Mouse (Mus musculus) midbrain, embryonic 15.5 days (tissue): ENCODE measurements at regions not wholly inside any gene's neighbourhood (a gene's known extent, or its start where the extent isn't known, plus 50 kb on each side); places are given as distances from the start of the nearest gene placed in this dataset.

ENCODE experiments used
- ATAC-seq: fragments of 200-750 bp; cut with Nextera tagmentation; replicated peaks from 2 replicates; pipeline ENCODE4 v1.8.0; 2017; ENCODE audit warnings: moderate TSS enrichment
- H3K27ac ChIP-seq: fragments of 300-500 bp; sonication (generic); 2 replicates; pipeline ENCODE4 v1.5.1; 2015; ENCODE audit warnings: mild to moderate bottlenecking, inconsistent platforms
- H3K27me3 ChIP-seq: fragments of 300-500 bp; sonication (generic); replicated peaks from 2 replicates; pipeline ENCODE4 v1.6.1; 2015; ENCODE audit warnings: inconsistent platforms
- H3K36me3 ChIP-seq: fragments of 300-500 bp; sonication (generic); replicated peaks from 2 replicates; pipeline ENCODE4 v1.6.1; 2015; ENCODE audit warnings: inconsistent platforms
- H3K4me1 ChIP-seq: fragments of 300-500 bp; sonication (generic); 2 replicates; pipeline ENCODE4 v1.6.1; 2015; ENCODE audit warnings: inconsistent platforms
- H3K4me2 ChIP-seq: fragments of 300-500 bp; sonication (generic); 2 replicates; pipeline ENCODE4 v1.6.1; 2015; ENCODE audit warnings: inconsistent platforms, mild to moderate bottlenecking, moderate library complexity
- H3K4me3 ChIP-seq: fragments of 300-500 bp; sonication (generic); 2 replicates; pipeline ENCODE4 v1.5.1; 2015; ENCODE audit warnings: mild to moderate bottlenecking, inconsistent platforms
- H3K9ac ChIP-seq: fragments of 300-500 bp; sonication (generic); 2 replicates; pipeline ENCODE4 v1.6.1; 2015; ENCODE audit warnings: mild to moderate bottlenecking, inconsistent platforms
- H3K9me3 ChIP-seq: fragments of 300-500 bp; sonication (generic); 2 replicates; pipeline ENCODE4 v1.6.1; 2016; ENCODE audit warnings: inconsistent platforms
- WGBS: fragments of 180-500 bp; shearing (Covaris S2); methylation state at CpG from one replicate; pipeline ENCODE4 v1.1.7; 2015; ENCODE audit warnings: mixed read lengths; 5-methylcytosine and 5-hydroxymethylcytosine counted together

DNA sequence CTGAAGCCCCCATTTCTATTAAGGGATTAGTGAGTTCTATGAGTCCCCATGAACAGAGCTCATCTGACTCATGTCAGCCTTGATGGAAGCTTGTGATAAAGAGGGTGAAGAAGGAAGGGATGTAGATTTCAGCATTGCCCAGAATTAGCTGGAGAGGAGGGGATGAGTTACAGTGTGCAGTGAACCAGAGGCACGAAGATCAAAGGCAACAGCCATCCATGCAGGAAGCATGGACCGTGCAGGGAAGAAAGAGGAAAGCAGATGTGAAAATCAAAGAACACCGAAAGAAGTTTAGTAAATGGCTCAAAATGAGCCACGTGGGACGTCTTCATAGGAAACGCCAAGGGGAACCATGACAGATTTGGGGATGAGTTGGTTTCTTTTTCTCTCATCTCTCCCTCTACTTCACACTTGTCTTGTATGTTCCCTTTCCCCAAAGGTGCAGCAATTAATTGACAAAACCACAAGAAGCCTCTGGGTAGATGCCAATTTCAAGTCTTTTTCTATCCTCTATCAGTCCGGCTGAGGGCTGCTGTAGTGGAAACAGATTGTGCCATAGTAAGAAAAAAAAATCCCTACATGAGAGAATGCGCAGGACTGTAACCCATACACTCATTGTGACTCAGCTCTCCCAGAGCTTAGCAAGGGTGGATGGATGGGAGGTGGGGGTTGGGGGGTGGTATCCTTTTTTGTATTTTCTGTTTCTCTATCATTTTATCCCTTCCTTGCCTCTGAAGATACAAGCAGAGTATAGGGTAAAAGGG is 243.7 kb upstream of the Spag17 start:
- Histone ChIP-seq H3K9ac (no peak overlapping the region), H3K27ac (no peak overlapping the region), H3K36me3 (no peaks in the 10 kb centered on the region), H3K27me3 (no peaks in the 10 kb centered on the region), H3K9me3 (no peaks in the 10 kb centered on the region), H3K4me2 (no peak overlapping the region), H3K4me1 (no peaks in the 10 kb centered on the region), H3K4me3 (no peak overlapping the region)
- WGBS: 41% methylated on average over 8 of the region's 8 CpGs
- peak; percentile 70 for ATAC-seq

DNA sequence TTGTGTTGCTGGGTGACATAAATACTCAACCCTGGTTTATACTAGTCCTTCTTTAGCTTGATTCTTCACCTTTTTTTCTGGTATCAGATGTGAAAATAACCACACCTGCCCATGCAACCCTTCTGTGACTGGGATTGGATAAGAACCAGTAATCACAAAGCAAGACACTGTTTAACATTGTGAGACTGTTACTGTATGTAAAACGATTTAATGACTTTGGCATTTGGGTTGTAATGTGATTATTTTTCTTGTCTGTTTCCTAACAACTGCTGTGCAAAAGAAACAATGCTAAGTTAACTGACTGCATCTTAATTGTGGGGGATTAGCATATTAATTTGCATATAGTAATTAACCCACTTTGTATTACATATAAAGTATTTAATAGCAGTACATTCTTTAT is 240.3 kb upstream of the Spag17 start:
- no peak overlapping the region for H3K27ac ChIP-seq
- no peaks in the 10 kb centered on the region for H3K27me3 ChIP-seq
- no peak overlapping the region for H3K4me3 ChIP-seq
- H3K4me2 ChIP-seq: no peak overlapping the region
- ATAC-seq: no peak
- H3K9ac ChIP-seq: no peak overlapping the region
- H3K4me1 ChIP-seq: no peaks in the 10 kb centered on the region
- H3K36me3 ChIP-seq: no peaks in the 10 kb centered on the region
- H3K9me3 ChIP-seq: no peaks in the 10 kb centered on the region
- 73% methylated on average over 1 of the region's 1 CpGs for WGBS

DNA sequence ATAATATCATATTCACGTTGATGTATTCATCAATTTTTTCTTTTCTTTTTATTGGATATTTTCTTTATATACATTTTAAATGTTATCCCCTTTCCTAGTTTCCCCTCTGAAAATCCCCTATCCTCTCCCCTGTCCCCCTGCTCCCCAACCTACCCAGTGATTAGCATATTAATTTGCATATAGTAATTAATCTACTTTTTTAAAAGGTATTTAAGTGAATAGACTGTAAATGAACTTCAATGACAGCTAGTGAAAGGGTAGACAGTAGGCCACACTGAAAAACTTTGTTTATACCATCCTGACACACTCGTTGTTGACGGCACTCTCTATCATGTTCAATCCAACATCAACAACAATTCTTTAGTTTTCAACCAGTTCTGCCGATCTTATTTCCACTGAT is 239.9 kb upstream of the Spag17 start:
- H3K4me3 ChIP-seq: no peak overlapping the region
- H3K27me3 ChIP-seq: no peaks in the 10 kb centered on the region
- 83% methylated on average over 4 of the region's 4 CpGs for WGBS
- H3K4me1 ChIP-seq: no peaks in the 10 kb centered on the region
- H3K4me2 ChIP-seq: no peak overlapping the region
- ATAC-seq: no peak
- H3K9ac ChIP-seq: no peak overlapping the region
- no peaks in the 10 kb centered on the region for H3K36me3 ChIP-seq
- no peaks in the 10 kb centered on the region for H3K9me3 ChIP-seq
- no peak overlapping the region for H3K27ac ChIP-seq

DNA sequence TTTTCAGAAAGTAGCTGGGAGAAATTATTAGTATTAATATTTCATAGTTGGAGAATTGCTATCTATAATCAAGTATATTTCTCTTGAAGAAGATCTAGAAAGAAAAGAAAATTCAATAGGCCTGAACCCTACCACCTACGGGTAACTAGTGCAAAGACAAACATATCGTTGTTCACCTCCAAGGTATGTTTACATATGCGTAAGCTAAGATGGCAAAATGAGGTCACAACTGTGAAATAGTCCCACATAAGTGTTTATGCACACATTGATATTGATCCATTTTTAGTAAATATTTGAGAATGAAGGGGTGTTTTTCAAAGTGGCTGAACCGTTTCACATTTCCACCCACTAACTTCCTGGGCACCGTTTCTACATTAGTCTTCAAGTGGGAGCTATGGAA is 227.6 kb upstream of the Spag17 start:
- Histone ChIP-seq H3K36me3 (no peaks in the 10 kb centered on the region), H3K4me3 (no peak overlapping the region), H3K9ac (no peak overlapping the region), H3K9me3 (no peaks in the 10 kb centered on the region), H3K27me3 (no peaks in the 10 kb centered on the region), H3K4me1 (no peaks in the 10 kb centered on the region), H3K27ac (no peak overlapping the region), H3K4me2 (no peak overlapping the region)
- WGBS: 92% methylated on average over 5 of the region's 5 CpGs
- no peak for ATAC-seq

DNA sequence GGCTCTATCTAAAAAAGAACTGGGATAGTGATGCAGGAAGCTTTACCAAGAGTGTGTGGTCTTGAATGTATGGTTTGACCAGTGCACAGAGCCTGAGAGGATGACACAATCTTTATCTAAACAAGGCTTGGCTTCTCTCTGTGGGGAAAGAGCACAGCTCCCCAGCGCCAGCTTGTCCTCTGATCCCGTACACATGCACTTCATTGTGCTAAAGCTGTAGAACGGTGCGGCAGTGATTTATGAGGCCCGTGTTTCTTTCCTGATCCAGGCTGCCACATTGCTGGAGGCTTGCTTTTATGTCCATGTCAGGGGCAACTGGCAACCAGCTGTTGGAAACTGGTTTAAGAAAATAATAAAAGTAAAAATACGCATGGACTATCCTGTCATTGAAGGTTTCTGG is 221.4 kb upstream of the Spag17 start:
- no peaks in the 10 kb centered on the region for H3K4me1 ChIP-seq
- no peak for ATAC-seq
- whole genome bisulfite sequencing: 86% methylated on average over 6 of the region's 6 CpGs

DNA sequence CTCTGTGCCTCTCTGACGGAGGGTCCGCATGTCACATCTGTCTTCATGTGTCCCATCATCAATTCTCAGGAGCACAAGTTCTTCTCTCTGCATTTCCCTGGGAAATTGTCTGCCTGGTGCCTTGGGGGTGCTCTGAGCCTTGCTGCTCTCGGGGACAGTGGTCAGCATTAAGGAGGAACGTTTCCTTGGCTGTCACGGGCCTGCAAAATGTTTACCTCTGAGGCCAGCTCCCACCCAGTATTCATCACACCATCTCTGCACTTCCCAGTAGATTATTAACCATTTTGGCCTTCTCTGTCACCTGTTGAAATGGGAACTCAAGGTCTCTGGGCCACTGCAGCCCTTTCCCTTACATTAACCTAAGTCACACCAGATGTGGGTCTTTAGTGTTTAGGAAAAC is 219.8 kb upstream of the Spag17 start:
- no peak overlapping the region for H3K4me2 ChIP-seq
- WGBS: 87% methylated on average over 5 of the region's 5 CpGs

More for the DNA sequence above, 221.4 kb upstream of the Spag17 start:
- H3K36me3 ChIP-seq: no peaks in the 10 kb centered on the region
- H3K9me3 ChIP-seq: no peaks in the 10 kb centered on the region
- no peak overlapping the region for H3K4me3 ChIP-seq
- H3K4me2 ChIP-seq: no peak overlapping the region
- no peak overlapping the region for H3K27ac ChIP-seq
- no peak overlapping the region for H3K9ac ChIP-seq
- H3K27me3 ChIP-seq: no peaks in the 10 kb centered on the region

DNA sequence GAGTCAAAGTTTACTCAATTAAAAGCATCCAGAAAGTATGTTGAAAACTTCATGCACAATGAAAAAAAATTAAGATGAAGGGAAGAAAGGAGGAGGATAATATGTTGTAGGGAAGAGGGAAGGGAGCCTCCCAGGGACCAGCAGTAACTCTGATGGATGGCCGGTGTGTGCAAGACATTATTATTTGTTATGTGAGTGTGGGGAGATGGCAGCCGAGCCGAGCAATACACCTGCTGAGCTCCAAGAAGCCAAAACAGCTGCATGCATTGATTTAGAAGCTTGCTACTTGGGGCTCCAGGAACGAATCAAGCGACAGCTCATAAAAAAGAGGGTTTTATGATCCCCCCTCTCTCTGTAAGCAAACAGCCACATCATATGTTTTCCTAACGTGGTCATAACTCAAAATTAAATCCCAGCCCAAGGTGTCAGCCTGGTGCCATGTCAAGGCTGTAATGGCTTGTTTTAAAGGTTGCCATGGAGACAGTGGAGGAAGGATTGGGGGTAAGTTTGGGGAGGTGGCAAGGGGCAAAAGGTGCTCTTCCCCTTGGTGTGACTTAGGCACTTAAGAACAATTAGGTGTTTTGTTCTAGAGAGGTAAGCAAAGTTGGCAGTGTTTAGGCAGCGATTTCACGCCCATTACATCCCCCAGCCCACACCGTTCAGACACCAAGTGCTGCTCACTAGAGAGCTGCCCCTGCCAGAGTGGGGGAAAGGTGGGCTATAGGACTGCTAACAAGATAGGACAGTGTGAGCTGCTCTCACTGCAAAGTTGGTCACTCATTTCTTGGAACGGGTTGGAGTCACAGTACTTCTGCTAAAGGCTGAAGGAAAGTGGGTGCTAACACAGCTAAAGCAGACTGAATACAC is 219.1 kb upstream of the Spag17 start:
- WGBS: 35% methylated on average over 10 of the region's 10 CpGs
- Histone ChIP-seq H3K9me3 (no peaks in the 10 kb centered on the region), H3K4me1 (no peaks in the 10 kb centered on the region), H3K9ac (no peak overlapping the region), H3K36me3 (no peaks in the 10 kb centered on the region), H3K4me2 (no peak overlapping the region), H3K4me3 (no peak overlapping the region), H3K27me3 (no peaks in the 10 kb centered on the region), H3K27ac (no peak overlapping the region)
- ATAC-seq: no peak

More for the DNA sequence above, 219.8 kb upstream of the Spag17 start:
- Histone ChIP-seq H3K27ac (no peak overlapping the region), H3K4me3 (no peak overlapping the region), H3K27me3 (no peaks in the 10 kb centered on the region), H3K9me3 (no peaks in the 10 kb centered on the region), H3K4me1 (no peaks in the 10 kb centered on the region), H3K36me3 (no peaks in the 10 kb centered on the region), H3K9ac (no peak overlapping the region)
- no peak for ATAC-seq

DNA sequence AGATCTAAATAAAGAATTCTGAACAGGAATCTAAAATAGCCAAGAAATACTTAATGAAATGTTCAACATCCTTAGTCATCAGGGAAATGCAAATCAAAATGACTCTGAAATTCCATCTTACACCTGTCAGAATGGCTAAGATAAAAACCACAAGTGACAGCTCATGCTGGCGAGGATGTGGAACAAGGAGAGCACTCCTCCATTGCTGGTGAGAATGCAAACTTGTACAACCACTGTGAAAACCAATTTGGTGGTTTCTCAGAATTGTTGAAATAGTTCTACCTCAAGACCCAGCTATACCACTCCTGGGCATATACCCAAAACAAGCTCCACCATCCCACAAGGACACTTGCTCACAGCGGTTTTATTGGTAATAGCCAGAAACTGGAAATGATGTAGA is 211.1 kb upstream of the Spag17 start:
- no peak overlapping the region for H3K27ac ChIP-seq
- H3K36me3 ChIP-seq: no peaks in the 10 kb centered on the region
- no peak overlapping the region for H3K4me3 ChIP-seq
- H3K27me3 ChIP-seq: no peaks in the 10 kb centered on the region
- no peak overlapping the region for H3K4me2 ChIP-seq
- no peaks in the 10 kb centered on the region for H3K4me1 ChIP-seq
- H3K9me3 ChIP-seq: no peaks in the 10 kb centered on the region
- WGBS: 86% methylated on average over 2 of the region's 2 CpGs
- no peak for ATAC-seq
- H3K9ac ChIP-seq: no peak overlapping the region

DNA sequence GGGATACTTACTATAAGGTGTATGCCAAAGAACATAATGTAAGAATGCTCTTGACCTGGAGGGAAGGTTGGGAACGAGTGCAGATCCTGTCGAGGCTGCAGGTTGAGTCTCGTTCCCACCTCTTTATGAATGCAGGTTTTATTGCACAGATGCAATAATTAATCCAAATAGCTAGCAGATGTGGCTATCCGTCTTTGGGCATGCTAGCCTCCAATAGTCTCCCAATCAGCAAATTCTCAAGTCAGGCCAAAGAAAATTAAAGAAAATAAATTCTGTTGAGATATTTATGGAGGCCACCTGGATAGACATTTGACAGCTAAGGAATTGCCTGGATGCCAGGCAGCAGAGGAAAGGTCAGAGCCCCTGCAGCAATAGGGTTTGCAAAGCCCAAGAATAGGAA is 175.7 kb upstream of the Spag17 start:
- no peaks in the 10 kb centered on the region for H3K4me1 ChIP-seq
- ATAC-seq: no peak
- no peaks in the 10 kb centered on the region for H3K9me3 ChIP-seq
- no peak overlapping the region for H3K9ac ChIP-seq
- 87% methylated on average over 4 of the region's 4 CpGs for WGBS
- H3K27me3 ChIP-seq: no peaks in the 10 kb centered on the region
- H3K27ac ChIP-seq: no peak overlapping the region
- H3K36me3 ChIP-seq: no peaks in the 10 kb centered on the region
- H3K4me2 ChIP-seq: no peak overlapping the region
- H3K4me3 ChIP-seq: no peak overlapping the region

DNA sequence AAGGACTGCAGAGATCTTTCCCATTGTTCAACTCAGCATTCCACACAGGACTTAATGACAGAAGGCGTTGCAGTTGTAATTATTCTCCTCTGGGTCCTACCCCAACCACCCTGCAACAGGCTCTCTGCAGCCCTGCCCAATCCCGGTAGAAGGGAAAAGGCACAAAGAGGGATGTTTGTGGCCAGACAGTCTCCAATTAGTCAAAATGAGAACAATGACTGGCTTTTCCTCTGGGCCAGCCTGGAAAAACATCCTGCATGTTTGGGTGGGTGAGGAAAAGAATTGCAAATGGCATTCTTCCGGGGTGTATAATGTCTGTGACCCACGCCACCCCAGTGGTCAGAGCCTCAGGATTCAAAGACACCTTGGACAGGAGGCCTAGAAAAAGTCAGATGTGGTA is 168.8 kb upstream of the Spag17 start:
- H3K9ac ChIP-seq: no peak overlapping the region
- WGBS: 74% methylated on average over 4 of the region's 4 CpGs
- no peaks in the 10 kb centered on the region for H3K36me3 ChIP-seq
- no peak overlapping the region for H3K4me2 ChIP-seq
- H3K4me3 ChIP-seq: no peak overlapping the region
- H3K27ac ChIP-seq: no peak overlapping the region
- no peak for ATAC-seq
- H3K9me3 ChIP-seq: no peaks in the 10 kb centered on the region
- no peaks in the 10 kb centered on the region for H3K4me1 ChIP-seq
- no peaks in the 10 kb centered on the region for H3K27me3 ChIP-seq

DNA sequence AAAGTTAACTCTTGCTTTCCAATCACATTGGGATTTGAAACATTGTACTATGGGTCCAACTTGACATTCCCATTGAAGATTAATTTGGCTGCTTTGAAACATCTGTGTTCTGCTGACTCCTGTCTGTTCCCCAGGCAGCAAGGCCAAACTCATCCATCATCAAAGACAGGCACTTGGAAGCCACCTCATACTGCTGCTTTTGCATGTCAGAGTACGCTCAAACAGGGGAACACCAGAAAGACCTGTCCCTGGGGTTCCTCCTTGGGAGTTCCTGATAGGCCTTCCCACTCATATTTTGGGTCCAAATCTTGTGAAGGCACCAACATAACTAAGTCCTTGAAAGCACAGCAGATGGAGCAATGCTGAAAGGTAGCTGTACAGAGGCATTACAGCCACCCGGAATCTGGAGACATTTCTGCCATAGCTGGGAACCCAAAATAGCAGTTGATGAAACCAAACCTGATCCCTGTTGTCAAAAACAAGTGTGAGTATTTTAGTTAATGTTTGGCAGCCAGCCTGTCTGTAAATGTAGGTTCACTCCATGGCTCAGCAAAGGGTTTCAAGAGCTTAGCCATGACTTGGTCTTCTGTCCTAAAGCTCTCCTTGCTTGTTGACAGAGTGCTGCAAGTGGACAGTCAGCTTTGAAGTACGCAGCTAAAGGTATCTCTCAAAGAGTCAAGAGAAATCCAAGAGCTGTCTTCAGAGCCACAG is 147.0 kb upstream of the Spag17 start:
- WGBS: 95% methylated on average over 3 of the region's 3 CpGs
- no peak overlapping the region for H3K4me2 ChIP-seq
- H3K9ac ChIP-seq: no peak overlapping the region
- ATAC-seq: no peak
- no peaks in the 10 kb centered on the region for H3K9me3 ChIP-seq
- no peaks in the 10 kb centered on the region for H3K4me1 ChIP-seq
- no peaks in the 10 kb centered on the region for H3K36me3 ChIP-seq
- H3K27ac ChIP-seq: no peak overlapping the region
- H3K27me3 ChIP-seq: no peaks in the 10 kb centered on the region
- no peak overlapping the region for H3K4me3 ChIP-seq

DNA sequence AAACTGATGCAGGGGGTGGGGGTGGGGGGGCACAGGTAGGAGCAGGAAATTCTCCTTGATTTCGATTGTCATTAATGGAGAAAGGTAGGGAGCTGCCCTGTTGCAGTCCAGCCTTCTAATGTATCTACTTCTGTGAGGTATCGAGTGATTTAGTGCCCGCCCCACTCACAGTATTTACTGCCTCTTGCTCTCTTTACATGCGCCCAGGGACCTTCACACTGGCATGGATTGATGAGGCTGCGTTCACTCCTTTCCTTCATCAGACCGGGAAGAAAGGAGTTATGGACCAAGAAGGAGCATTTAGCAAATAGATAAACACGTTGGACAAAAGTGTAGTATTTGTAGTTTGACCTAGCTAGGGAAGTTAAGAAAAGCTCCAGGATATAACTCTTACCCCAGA is 145.6 kb upstream of the Spag17 start:
- Histone ChIP-seq H3K9me3 (no peaks in the 10 kb centered on the region), H3K4me3 (no peak overlapping the region), H3K36me3 (no peaks in the 10 kb centered on the region), H3K4me2 (no peak overlapping the region), H3K9ac (no peak overlapping the region), H3K27me3 (no peaks in the 10 kb centered on the region), H3K4me1 (no peaks in the 10 kb centered on the region), H3K27ac (no peak overlapping the region)
- ATAC-seq: no peak
- WGBS: 86% methylated on average over 7 of the region's 7 CpGs
